Mouse (Mus musculus): Measurements from ENCODE around the gene Papola.

Gene Papola

DNA sequence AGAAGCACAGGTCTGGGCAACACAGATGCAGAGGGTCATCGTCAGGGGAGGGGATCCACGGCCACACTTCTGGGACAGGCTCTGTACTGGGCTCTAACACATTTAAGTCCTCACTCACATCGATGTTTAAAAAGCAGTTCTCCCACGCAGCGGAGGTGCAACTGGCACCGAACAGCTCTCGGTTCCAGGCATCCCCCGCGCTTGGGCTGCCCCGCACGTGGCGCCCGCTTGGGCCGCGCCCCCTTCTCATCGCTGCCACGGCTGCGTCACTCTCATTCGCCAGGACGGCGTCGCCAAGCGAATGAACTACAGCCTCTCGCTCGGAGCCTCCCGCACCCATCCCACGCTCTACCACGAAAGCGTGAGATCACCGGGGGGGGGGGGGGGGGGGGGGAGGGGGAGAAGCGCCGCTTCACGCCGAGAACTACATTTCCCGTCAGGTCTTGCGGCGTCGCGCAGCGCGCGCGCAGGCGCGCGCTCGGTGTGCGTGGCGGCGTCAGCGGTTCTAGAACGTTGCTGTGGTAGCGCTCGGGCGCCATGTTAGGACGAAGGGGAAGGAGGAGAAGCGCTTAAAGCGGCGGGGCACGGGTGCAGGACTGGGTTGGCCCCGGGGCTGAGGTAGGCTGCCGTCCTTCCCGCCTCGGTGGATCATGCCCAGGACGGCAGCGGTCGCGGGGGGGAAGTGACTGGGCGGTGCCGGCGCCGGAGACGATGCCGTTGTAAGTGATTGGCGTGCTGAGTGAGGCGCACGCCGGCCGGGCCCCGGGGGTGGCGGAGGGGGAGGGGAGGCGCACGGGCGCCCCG lies at the start of gene Papola:
Gene Papola (plus strand): TSS at position 499 of the 804 bp plus-strand sequence.
- DNase-seq (ENCODE audit: low spot score) = peak; percentile 43

DNA sequence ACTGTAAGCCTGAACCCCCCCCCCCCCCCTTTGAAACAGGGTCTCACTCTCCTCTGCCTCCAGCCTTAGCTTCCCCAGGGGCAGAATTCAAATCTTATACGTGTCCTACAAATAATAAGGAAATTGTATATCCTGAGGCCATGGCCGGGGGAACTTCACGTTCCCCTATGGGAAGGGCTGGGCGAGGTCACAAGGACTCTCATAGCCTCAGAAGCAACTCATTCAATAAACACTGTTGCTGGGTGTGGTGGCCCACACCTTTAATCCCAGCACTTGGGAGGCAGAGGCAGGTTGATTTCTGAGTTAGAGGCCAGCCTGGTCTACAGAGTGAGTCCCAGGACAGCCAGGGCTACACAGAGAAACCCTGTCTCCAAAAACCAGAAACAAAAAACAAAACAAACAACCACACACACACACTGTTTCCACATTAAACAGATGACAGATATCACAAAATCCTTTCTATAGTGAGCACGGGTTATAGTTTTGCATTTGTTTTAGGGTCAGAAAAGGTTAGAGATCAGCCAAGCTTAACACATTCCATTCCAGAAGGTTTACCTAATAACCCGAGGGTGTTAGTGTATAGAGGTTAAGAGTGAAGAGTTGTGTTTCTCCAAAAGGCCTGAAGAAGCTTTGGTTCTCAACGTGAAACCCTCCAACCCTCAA lies 49.1 kb upstream of the Papola start:
- DNase-seq (ENCODE audit: low spot score) = no peak

DNA sequence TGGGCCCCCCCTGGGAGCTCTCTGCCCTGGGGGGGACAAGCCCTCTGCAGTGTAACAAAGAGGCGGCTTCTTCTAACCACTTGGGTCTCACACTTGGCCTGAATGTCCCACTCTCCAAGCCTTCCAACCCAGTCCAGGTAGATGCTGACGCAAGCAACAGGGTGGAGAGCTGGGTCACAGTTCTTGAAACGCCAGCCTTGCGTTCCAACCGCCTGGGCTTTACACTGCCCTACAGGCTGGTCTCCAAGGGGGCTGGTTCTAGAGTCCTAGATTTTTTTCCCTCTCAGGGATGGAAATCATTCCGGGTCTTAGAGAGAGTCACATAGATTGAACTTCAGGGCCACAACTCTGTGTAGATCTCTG lies 48.6 kb upstream of the Papola start:
- no peak for DNase-seq (ENCODE audit: low spot score)

DNA sequence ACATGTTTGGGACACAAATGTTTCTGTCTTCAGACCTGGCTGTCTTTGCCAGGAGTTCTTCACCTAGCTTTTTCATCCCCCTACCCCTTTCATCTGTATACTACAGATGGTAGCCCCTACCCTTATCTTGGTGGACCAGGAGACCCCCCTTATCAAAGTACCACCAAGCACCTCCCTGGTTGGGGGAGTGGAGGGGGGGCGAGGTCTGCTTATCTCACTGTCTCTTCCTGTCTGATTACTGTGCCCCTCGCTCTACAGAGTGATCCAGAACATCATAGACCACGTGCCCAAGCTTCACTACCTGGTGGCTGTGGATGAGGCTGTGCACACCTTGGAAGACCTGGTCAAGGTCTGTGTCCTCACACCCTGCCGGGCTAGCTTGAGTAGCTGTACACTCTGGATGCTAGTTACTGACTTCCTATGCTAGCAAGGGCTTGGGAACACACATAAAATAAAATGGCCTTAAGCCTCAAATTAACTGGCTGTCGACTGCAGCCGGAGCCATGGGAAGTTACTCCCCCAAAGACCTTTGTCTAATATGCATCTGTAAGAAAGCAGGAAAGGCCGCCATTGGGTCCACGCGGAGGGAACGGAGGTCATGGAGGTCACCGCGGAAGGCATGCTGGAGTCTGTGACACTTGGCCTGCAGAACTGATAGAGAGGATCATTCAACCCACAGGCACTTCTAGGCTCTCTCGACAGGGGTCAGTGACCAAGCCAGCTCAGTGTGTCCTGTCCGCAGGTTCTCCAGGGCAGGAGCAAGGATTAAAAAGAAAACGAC lies 46.0 kb upstream of the Papola start:
- DNase-seq (ENCODE audit: low spot score) = no peak

DNA sequence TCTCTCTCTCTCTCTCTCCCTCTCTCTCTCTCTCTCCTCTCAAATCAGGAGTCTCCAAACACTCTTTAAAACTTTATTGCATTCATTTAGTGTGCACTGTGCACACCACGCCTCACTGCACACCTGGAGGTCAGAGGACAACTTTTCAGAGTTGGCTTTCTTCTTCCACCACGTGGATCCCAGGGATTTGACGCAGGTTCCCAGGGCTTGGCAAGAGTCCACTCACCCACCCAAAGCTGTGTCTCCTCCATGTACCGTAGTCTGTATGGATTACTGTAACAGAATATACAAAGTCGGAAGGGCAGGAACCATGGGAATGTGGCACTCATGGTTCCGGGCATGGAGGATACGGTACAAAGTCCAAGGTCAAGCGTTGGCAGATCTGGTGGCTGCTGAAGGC lies 44.8 kb upstream of the Papola start:
- DNase-seq (ENCODE audit: low spot score) = no peak

DNA sequence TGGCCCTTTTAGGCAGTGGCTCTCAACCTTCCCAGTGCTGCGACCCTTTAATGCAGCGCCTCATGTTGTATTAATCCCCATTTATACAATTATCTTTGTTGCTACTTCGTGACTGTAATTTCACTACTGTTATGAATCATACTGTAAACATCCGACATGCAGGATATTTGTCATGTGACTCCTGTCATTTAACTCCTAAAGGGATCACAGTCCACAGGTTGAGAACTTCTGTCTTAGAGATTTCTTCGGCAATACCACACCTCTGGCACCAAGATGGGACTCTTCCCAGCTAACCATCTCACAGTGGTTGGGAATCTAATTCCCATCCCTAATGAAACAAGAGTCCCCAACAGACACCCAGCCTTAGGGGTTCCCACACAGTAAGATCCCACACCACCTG lies 36.4 kb upstream of the Papola start:
- no peak for DNase-seq (ENCODE audit: low spot score)

DNA sequence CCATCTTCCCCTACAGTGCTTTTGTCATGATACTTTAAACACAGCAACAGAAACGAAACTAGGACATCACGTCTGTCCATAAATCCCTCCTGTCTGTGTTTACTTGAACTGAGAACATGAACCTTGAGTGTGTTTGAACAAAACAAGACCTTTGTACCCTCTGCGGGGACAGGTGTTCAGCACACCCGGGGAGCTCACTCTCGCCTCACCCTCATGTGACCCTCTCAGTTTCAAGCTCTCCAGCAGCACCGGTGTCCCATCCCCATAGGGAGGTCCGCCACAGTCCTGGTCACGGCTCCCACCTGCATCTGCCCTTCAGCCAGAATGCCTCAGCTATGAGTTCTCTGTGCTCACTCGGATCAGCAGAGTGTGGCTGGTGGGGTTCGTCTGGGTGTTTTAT lies 30.7 kb upstream of the Papola start:
- no peak for DNase-seq (ENCODE audit: low spot score)

DNA sequence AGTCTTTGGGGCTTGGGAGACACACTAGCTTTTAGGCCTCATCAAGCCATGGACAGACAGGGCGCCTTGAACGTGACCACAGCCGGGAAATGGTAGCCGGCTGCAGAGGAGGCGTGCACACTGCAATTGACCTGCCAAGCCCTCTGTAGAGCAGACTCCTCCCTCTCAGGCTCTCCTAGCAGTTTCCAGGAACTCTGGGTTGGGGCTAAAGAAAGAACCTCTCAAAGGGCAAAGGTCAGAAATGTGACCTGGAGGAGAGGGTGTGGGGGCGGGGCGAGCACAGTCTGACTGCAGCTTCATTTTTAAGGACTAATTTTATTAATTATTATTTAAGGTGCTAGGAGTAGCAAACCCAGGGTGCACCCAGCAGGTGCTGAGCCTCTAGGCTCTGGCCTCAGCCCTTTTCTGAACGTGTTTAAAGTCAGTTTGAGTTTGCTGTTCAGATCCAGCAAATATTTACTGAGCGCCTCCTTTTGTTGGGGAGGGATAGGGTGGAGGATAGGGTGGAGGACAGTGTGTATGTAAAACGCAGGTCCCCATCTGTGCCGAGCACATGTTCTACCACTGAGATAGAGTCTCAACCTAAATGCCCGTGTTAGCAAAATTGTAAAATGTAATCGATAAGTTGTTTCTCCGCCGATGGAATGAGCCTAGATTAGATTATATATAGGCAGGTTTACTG lies 26.5 kb upstream of the Papola start:
- no peak for DNase-seq (ENCODE audit: low spot score)

DNA sequence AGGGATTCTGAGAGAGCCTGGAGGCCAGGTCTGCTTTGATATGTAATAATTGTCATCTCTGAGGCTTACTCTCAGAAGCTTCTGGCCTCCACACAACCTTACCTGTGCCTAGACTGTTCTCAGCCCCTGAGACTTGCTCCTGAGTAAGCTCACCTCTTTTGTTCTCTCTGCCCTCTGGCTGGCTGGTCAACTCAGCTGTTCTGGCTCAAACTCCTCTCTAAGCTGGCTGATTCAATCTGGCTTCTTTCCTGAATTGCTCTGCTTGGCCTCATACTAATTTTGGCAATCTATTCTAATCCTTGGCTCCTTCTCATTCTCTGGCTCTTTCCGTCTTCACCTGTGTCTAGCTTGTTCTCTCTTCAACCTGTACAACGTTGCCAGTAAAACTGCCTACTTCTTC lies 25.6 kb upstream of the Papola start:
- no peak for DNase-seq (ENCODE audit: low spot score)

DNA sequence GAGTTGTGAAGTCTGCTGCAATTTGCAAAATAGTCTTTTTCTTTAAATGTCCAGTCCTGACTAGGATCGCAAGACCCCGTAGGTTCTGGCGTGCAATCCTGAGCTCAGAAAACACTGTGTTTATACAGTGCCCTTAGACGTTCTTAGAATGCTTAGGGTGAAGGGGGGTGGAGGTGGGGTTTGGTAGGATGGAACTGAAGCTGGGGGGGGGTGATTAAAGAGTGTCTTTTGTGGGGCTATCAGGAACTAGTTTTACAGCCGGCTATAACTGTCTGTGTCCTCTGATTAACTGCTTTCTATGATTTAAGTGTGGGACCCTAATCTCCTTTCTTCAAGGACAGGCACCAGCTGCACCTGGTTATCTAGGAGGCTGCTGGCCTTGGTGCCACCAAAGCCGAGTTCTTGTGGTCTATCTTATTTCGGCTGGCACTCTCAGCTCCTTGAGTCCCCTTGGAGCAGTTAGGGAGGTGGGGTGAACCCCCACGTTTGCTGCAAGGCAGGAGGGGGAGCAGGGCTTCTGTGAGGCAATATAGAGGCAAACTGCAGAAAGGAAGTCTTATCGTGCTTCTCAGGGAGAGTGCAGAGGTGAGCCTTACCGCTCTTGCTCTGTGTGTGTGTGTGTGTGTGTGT lies 24.5 kb upstream of the Papola start:
- DNase-seq (ENCODE audit: low spot score) = no peak

DNA sequence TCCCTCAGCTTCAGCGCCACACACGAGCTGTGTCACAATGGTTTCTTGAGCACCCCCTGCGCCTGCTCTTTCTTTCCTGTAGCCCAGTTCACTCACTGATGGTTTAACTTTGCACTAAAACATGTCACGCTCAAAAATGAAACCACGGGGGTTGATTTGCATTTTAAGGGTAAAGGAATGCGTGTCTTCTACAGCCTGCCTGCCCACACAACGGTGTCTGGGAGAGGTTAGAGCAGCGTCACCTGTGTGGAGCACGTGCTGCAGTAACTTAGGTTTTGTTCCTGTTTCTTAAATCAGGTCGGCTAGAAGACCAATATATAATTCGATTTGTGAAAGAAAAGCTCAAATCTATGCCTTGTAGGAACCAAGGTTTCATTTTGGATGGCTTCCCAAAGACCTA lies 23.3 kb upstream of the Papola start:
- DNase-seq (ENCODE audit: low spot score) = no peak

DNA sequence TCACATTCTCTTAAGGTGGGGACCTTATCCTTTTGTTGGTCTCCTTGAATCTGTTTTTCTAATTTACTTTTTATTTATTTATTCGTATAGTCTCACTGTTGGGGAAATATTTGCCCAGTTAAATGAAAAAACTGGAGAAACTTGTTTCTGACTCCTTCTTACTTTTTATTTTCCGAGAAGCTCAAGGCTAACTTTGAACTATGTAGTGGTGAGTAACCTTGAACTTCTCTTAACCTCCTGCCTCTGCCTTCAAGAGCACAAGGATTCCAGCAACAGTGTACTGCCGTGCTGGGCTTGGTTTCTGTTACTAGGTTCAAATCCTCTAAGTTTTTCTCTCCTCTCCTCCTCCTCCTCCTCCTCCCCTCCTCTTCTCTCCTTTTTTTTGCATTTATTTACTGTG lies 22.9 kb upstream of the Papola start:
- no peak for DNase-seq (ENCODE audit: low spot score)

DNA sequence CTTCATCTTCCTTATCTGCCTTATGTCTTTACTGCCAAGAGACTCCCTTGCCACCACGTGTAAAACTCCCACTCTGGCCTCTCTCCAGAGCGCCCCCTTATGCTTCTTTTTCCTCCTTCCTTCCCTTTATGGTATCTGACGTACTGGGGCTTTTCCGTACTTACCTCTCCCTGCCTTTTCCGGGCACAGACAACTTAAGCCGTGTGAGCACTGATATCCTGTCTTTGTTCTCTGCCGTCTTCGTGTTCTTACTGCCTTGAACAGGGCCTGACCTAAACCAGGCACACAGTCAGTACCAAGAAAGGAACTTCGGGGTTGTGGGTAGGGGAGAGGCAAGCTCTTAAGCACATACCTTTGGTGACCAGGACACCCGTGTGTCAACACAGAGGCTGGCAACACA lies 14.8 kb upstream of the Papola start:
- no peak for DNase-seq (ENCODE audit: low spot score)

DNA sequence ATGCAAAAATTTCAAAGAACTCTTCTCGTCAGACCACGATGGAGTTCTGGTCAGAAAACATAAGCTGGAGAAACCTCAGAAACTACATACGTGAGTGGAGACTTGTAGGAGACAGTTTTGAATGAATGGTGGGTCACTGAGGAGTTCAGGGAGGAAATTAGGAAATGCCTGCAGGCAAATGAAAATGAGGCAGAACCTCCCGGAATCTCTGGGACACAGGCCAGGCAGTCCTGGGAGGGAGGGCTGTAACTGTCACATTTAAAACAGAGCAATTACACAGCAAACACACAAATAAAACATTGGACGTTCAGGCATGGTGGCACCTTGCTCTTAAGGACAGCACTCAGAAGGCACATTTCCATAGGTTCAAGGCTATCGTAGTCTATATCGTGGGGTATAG lies 9.6 kb upstream of the Papola start:
- no peak for DNase-seq (ENCODE audit: low spot score)

DNA sequence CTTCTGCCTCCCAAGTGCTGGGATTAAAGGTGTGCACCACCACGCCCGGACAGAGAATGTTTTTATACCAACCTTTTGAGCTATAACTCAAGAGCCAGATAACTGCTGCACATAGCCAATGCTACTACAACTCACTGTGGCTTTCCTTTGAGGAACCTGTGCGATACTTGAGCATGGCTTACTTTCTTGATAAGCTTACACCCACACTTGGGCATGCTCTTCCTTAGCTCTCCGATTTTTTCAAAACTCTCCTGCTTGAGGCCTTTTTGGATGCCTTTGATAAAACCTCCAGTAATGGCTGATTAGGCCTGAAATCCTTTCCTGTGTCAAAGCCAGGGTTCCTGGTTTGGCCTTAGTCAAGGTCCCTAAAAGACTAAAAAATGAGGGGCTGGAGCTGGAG lies 6.8 kb upstream of the Papola start:
- no peak for DNase-seq (ENCODE audit: low spot score)

DNA sequence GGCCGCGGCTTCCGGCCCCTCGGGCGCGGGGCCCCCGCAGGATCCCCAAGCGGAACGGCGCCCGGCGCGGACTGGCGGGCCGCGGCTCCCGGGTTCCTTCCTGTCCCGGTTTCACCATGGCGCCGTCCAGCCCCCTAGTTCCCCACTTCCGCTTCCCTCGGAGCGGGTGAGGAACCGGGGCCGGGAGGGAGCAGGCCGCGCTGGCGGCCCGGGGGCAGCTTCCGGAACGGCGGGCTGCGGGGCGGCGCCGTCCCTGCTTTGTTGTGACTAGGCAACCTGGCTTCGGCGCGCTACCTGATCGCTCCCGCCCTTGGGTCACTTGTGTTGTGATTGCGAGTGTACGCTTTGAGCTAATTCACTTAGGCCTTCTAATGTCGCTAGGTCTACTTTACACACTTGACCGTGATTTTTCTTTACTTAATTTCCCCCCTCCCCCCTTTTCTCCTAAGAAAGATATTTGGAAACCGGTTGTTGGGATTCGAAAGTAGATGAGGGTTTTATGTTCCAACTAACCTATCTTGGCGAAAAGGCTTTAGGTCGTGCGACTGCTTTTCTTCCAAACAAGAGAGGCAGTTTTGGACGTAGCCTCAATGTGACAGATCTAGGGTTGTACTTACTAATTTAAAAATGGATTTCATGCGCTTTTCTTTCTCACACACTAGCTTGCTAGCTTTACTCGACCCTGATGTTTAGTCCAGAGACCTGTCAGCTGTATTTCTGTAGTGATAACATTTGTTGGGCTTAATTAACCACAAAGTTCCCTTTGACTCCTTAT lies 693 bp downstream of the Papola start:
- no peak for DNase-seq (ENCODE audit: low spot score)

DNA sequence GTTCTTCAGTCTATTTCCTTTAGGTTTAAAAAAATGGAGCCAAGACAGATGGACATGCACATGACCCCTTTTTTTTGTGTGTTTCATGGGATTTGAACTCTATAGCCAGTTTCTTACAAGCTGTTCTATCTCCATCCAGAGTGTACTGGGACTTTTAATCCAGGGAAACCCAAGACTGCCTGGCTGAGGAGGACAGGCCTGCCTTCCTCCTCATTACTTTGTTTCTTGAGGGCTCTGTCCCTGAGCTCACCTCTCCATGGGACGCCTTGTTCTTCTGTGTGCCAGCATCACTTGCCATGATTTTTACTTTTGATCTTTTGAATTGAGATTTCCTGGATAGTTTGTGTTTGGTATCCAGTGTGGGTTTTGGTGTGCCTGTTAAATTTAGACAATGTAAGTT lies 1.6 kb downstream of the Papola start:
- no peak for DNase-seq (ENCODE audit: low spot score)

DNA sequence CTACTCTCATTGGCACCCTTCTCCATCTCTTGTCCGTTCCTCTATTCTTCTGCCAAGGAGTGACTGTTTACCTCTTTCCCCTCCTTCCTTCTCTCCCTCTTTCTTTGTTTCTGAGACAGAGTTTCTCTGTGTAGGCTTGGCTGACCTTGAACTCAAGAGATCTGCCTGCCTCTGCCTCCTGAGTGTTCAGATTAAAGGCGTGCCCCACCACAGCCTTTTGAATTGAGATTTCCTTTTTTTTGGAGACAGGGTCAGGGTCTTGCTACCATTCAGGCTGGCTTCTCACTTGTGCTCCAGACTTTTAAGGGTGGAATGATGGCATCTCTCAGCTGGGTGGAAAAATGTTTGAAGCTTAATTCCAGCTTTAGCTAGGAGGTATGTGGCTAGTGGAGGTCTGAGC lies 3.1 kb downstream of the Papola start:
- no peak for DNase-seq (ENCODE audit: low spot score)

DNA sequence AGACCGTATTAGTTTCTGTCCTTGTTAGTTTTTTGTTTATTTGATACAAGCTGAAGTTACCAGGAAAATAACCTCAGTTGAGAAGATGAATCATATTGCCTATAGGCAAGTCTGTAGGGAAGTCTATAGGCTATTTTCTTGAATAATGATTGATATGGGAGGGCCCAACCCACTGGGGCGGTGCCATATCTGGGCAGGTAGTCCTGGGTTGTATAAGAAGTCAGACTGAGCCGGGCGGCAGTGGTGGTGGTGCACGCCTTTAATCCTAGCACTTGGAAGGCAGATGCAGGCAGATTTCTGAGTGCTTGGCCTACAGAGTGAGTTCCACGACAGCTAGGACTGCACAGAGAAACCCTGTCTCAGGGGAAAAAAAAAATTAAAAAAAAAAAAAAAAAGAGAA lies 5.4 kb downstream of the Papola start:
- no peak for DNase-seq (ENCODE audit: low spot score)

DNA sequence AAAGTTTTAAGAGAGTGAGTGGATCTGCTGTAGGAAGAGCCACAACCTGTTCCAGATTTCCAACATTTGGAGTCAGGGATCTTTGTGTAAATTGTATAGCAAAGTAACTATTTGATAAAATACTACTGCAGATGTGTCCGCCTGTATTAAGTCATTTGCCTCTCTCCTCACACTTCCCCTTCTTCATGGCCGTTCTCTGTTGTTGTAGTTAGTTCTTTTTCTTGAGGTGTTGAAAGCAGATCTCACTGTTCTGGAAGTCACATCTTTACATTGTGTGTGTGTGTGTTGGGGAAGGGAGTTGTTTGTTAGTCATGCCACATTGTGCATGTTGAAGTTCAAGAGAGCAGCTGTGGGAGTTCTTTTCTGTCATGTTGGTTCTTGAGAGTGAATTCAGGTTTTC lies 10.4 kb downstream of the Papola start:
- no peak for DNase-seq (ENCODE audit: low spot score)

DNA sequence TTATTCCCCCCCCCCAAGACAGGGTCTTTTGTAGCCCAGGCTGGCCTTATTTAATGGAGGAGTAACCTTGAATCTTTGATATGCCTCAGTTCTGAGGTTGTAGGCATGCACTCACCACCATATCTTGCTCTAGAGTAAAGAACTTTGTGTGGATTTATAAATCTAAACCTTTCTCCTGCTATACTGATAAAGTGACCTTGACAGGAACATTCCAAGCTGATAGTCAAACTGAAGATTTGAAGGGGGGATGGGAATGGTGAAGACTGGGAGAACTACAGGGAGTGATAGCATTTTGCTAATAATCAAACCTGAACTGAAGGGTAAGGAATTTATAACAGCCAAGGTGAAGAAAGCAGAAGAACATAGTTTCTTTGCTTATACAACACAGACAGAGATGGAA lies 13.5 kb downstream of the Papola start:
- DNase-seq (ENCODE audit: low spot score) = no peak
